Mouse (Mus musculus): ENCODE measurements around the gene Trove2. TPM values are rescaled to one million over a fixed set of nuclear protein-coding genes. Genes with fewer than 3 reads are reported as not detected.

Trove2 gene
- 4.5 TPM for polyA plus RNA-seq (2017; shearing (Covaris generic))

DNA sequence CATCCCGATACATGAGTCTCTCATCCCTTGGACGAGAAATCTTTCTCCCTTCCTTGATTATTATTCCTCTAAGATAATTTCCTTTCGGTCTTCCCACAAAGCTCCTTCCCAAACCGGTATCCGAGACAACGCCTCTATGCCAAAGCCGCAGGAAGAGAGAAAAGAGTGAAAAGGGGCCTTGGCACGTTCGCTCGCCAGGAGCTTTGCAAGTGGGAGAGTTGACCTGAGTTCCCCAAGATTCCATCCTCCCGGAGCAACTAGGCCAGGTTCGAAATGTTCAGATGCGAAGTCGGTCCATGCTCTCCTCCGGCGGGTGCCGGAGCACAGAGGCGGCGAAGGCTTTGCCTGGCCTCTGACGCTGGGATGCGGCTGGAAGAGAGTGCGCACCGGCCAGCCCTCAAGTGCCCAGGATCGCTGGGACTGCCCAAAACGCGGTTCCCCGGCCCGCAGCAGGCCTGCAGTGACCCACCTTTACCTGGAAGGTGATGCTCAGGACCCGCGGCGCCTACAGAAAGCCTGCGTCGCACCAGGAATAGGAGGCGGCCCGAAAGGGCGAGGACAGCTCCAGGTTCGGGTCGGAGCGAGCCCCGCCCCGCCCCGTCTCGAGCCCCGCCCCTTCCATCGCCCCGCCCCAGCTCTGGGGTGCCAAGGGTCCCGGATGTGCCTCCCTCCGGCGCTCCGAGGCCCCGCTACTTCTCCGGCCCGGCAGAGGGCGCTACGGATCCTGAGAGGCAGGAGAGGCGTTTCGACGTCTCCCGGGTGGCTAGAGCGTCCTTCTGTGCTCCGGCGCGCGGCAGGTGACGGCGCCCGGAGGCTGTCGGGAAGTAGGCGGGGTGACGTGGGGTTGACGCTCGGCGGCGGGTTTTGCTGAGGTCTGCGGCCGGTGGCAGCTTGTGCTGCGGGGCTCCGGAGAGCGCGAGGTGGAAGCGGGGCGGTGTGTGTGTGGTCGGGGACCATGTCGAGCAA is at the start of gene Trove2, which contains the start of gene Uchl5:
Gene Trove2 (minus strand): TSS at position 623 of the 966 bp plus-strand sequence.
Gene Uchl5 (plus strand): TSS at position 827 of the 966 bp plus-strand sequence.

DNA sequence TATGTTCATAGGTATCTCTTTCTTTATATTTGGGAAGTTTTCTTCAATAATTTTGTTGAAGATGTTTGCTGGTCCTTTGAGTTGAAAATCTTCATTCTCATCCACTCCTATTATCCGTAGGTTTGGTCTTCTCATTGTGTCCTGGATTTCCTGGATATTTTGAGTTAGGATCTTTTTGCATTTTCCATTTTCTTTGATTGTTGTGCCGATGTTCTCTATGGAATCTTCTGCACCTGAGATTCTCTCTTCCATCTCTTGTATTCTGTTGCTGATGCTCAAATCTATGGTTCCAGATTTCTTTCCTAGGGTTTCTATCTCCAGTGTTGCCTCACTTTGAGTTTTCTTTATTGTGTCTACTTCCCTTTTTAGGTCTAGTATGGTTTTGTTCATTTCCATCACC is 60.8 kb downstream of the Trove2 start, which contains the start of gene Glrx2:
Gene Glrx2 (plus strand): TSS at position 301 of the 400 bp plus-strand sequence.

DNA sequence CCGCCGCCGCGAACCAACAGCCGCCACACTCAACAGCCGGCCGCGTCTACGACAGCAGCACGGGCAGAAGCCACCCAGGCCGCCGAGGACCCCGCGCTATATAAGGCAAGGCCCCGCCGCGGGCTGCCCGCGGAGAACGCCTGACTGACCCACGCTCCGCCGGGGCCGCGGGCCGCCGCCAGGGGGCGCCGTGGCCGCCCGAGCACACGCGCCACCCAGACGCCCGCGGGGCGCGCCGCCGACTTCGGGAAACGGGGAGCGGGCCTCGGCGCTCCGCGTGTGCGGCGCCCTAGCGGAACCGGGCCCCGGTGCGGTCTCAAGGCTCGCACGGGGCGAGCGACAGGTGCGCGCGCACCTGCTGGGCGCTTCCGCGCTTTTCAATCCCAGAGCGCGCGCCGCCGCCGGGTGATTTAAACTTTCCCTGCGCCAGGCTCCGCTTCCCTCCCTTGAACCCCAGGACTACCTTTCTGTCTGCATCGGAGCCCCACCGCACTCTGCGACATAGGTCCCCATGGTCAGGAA is 74.1 kb downstream of the Trove2 start, which contains the start of gene Cdc73:
Gene Cdc73 (minus strand): TSS at position 153 of the 522 bp plus-strand sequence.

Other genes with a start within 250 kb of the Trove2 start
- gene B3galt2, start 136.4 kb downstream of the Trove2 start, polyA plus RNA-seq (2017; shearing (Covaris generic)), result 0.32 TPM
- gene Cdc73, start 74.2 kb downstream of the Trove2 start, polyA plus RNA-seq (2017; shearing (Covaris generic)), result 88.1 TPM
- gene Glrx2, start 60.7 kb downstream of the Trove2 start, polyA plus RNA-seq (2017; shearing (Covaris generic)), result 55.3 TPM
- gene Uchl5, start 204 bp upstream of the Trove2 start, polyA plus RNA-seq (2017; shearing (Covaris generic)), result 48.9 TPM
- 246 TPM for gene Rgs2, start 227.1 kb upstream of the Trove2 start, polyA plus RNA-seq (2017; shearing (Covaris generic))

Measured in effector memory CD4-positive, alpha-beta T cell, adult 5 months (primary cell).